Mouse (Mus musculus): ENCODE data around the gene Mansc4. TPM values are rescaled to one million over a fixed set of nuclear protein-coding genes. Genes with fewer than 3 reads are reported as not detected.

Gene Mansc4
- total and polyA plus RNA-seq, 3 experiments, result 0.21 TPM; not detected in 2

- no peak for TF ChIP-seq ZMIZ1 (IDR thresholded peaks at IDR 0.05; ENCODE audit: low read depth, low read length)
- no peak for TF ChIP-seq RAD21 (IDR thresholded peaks at IDR 0.05; ENCODE audit: low read depth, low read length)
- TF ChIP-seq ZNF384 (IDR thresholded peaks at IDR 0.05; ENCODE audit: low read depth, low read length), result no peak
- TF ChIP-seq MAX (IDR thresholded peaks at IDR 0.05; ENCODE audit: low read length), result no peak
- TF ChIP-seq HCFC1 (IDR thresholded peaks at IDR 0.05; ENCODE audit: low read depth, low read length), result no peak
- no peak for TF ChIP-seq GATA1 (IDR thresholded peaks at IDR 0.05; ENCODE audit: low read depth, low read length)
- TF ChIP-seq USF2 (IDR thresholded peaks at IDR 0.05; ENCODE audit: borderline replicate concordance in 1 of 2, insufficient read depth in 1 of 2, low read depth in 1 of 2, low read length in 2 of 2), result no peak
- no peak for TF ChIP-seq UBTF (IDR thresholded peaks at IDR 0.05; ENCODE audit: borderline replicate concordance, insufficient read depth, low read depth, low read length)
- TF ChIP-seq BHLHE40 (IDR thresholded peaks at IDR 0.05; ENCODE audit: borderline replicate concordance, low read depth, low read length), result no peak
- no peak for TF ChIP-seq MYC (IDR thresholded peaks at IDR 0.05; ENCODE audit: low read depth, low read length)
- no peak for TF ChIP-seq POLR2AphosphoS5 (IDR thresholded peaks at IDR 0.05; ENCODE audit: borderline replicate concordance, low read depth, low read length)
- no peak for TF ChIP-seq CHD2 (IDR thresholded peaks at IDR 0.05; ENCODE audit: low read length)
- no peak for TF ChIP-seq NELFE (IDR thresholded peaks at IDR 0.05; ENCODE audit: low read depth, low read length)
- no peak for TF ChIP-seq MEF2A (IDR thresholded peaks at IDR 0.05; ENCODE audit: extremely low read depth, insufficient replicate concordance, low read depth, low read length, poor library complexity, severe bottlenecking)
- TF ChIP-seq ETS1 (IDR thresholded peaks at IDR 0.05; ENCODE audit: low read depth, low read length), result no peak
- TF ChIP-seq ZKSCAN1 (IDR thresholded peaks at IDR 0.05; ENCODE audit: low read depth, low read length), result no peak
- no peak for TF ChIP-seq JUND (IDR thresholded peaks at IDR 0.05; ENCODE audit: low read depth, low read length)
- no peak for TF ChIP-seq CHD1 (IDR thresholded peaks at IDR 0.05; ENCODE audit: low read depth, low read length)
- TF ChIP-seq TAL1 (IDR thresholded peaks at IDR 0.05; ENCODE audit: low read length), result no peak
Measured at GRCm38 (mm10) chr6:147121320-147121719, 34.5 kb upstream of the Mansc4 start.

GRCm38 (mm10) chr6:147118190-147118589 lies 31.4 kb upstream of the Mansc4 start:
- DNase-seq (ENCODE audit: low read depth, low spot score), result no peak
- TF ChIP-seq EP300 (IDR thresholded peaks at IDR 0.05; ENCODE audit: low read depth in 1 of 2, low read length in 2 of 2), result no peak
- TF ChIP-seq NELFE (IDR thresholded peaks at IDR 0.05; ENCODE audit: low read depth, low read length), result no peak
- no peak for TF ChIP-seq TBP (IDR thresholded peaks at IDR 0.05; ENCODE audit: low read depth, low read length)
- no peak for TF ChIP-seq SIN3A (IDR thresholded peaks at IDR 0.05; ENCODE audit: low read length)
- no peak for TF ChIP-seq HCFC1 (IDR thresholded peaks at IDR 0.05; ENCODE audit: low read depth, low read length)
- TF ChIP-seq TCF12 (IDR thresholded peaks at IDR 0.05; ENCODE audit: low read depth, low read length), result no peak
- no peak for TF ChIP-seq RCOR1 (IDR thresholded peaks at IDR 0.05; ENCODE audit: low read depth, low read length)
- no peak overlapping the region for H3K4me3 ChIP-seq (ENCODE audit: control insufficient read depth in 1 of 2, insufficient read depth in 1 of 2, low read depth in 2 of 2, low read length in 2 of 2)
- no peaks in the 10 kb centered on the region for H3K79me2 ChIP-seq (ENCODE audit: control insufficient read depth, insufficient read depth, low read length, poor library complexity)
- H3K4me1 ChIP-seq (ENCODE audit: control insufficient read depth in 1 of 2, insufficient read depth in 2 of 2, low read length in 2 of 2), result no peaks in the 10 kb centered on the region
- H3K9ac ChIP-seq (ENCODE audit: control insufficient read depth, low read depth, low read length, poor library complexity, severe bottlenecking), result no peak overlapping the region
- H3K9me3 ChIP-seq (replicated peaks; ENCODE audit: insufficient read depth, low read length), result no peaks in the 10 kb centered on the region
- H3K27me3 ChIP-seq (ENCODE audit: control insufficient read depth in 1 of 2, insufficient read depth in 2 of 2, low read length in 2 of 2), result no peaks in the 10 kb centered on the region
- no peaks in the 10 kb centered on the region for H3K36me3 ChIP-seq (ENCODE audit: control insufficient read depth in 1 of 2, insufficient read depth in 2 of 2, low read length in 2 of 2)
- H3K27ac ChIP-seq (ENCODE audit: control insufficient read depth, low read depth, low read length), result no peak overlapping the region

More at GRCm38 (mm10) chr6:147121320-147121719, 34.5 kb upstream of the Mansc4 start:
- H3K9me3 ChIP-seq (replicated peaks; ENCODE audit: insufficient read depth, low read length), result no peaks in the 10 kb centered on the region
- H3K27ac ChIP-seq (ENCODE audit: control insufficient read depth, low read depth, low read length), result no peak overlapping the region
- H3K9ac ChIP-seq (ENCODE audit: control insufficient read depth, low read depth, low read length, poor library complexity, severe bottlenecking), result no peak overlapping the region
- no peak for DNase-seq (ENCODE audit: low read depth, low spot score)
- H3K79me2 ChIP-seq (ENCODE audit: control insufficient read depth, insufficient read depth, low read length, poor library complexity), result no peaks in the 10 kb centered on the region
- no peaks in the 10 kb centered on the region for H3K36me3 ChIP-seq (ENCODE audit: control insufficient read depth in 1 of 2, insufficient read depth in 2 of 2, low read length in 2 of 2)
- no peak overlapping the region for H3K4me3 ChIP-seq (ENCODE audit: control insufficient read depth in 1 of 2, insufficient read depth in 1 of 2, low read depth in 2 of 2, low read length in 2 of 2)
- H3K4me1 ChIP-seq (ENCODE audit: control insufficient read depth in 1 of 2, insufficient read depth in 2 of 2, low read length in 2 of 2), result no peaks in the 10 kb centered on the region
- H3K27me3 ChIP-seq (ENCODE audit: control insufficient read depth in 1 of 2, insufficient read depth in 2 of 2, low read length in 2 of 2), result no peaks in the 10 kb centered on the region
